Mouse (Mus musculus) mesoderm, embryonic 11.5 days (tissue): ENCODE data around the gene Fkbp5.
"Not testable (repeated sequence)": the region's sequence is repeated elsewhere in the genome, so short reads cannot be mapped to it uniquely, and the experiment has no call there.

Experiments
- DNase-seq: peaks from one replicate; pipeline ENCODE4 v3.0.0-alpha.2; 2012; ENCODE audit warnings: low read depth, low spot score

Fkbp5 gene

DNA sequence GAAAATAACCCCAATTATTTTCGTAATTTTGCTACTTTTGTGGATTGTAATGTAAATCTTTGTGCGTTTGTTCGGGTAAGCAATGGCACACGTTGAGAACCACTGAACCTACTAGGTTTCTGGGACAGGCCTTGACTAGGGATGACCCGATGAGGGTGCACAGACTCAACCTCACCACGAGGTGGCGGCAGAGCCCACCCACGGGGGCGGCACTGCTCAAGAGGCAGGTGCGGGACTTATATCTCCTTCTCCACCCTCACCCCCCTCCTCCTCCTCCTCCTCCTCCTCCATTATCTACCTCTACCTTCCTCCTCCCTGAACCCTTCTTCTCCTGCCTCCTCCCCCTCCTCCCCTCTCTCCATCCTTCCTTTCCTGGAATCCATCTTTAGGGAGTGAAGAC is 143.5 kb downstream of the Fkbp5 start:
- DNase-seq: peak; percentile 59

DNA sequence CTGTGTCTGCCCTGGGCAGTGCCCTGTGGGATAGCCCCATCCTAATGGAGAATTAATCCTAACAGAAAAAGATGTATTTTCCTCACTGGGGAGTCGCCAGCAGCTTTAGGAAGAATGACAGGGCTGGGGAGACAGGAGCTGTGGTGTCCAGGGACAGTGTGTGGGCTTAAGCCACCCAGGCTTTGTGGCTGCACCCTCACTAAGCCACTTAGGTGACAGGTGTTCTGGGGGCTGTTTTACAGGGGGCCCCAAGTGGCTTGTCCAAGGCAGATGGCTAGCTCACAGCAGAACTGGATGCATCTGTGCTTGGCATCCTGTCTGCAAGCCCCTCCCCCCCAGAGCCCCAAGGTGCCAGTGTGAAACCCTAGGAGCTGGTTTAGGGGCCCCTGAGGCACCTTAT is 145.4 kb downstream of the Fkbp5 start:
- DNase-seq: no peak

DNA sequence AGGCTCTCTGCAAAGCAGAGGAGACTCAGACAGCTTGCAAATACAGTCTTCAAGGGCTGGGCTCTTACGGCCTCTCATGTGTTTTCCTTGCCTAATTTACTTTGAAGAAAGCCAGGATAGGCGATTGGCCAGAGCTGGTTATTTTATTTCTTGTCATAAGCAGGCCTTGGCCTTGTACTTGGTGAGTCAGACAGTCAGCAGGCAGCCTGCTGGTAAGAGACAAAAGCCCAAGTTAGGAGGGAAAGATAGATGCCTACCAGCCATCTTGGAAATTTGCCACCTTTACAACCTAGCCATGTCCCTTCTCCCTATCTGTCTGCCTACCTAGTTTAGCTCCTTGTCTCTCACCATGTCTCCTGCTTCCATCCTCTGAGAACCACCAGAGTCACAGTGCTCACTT is 146.0 kb downstream of the Fkbp5 start:
- no peak for DNase-seq

DNA sequence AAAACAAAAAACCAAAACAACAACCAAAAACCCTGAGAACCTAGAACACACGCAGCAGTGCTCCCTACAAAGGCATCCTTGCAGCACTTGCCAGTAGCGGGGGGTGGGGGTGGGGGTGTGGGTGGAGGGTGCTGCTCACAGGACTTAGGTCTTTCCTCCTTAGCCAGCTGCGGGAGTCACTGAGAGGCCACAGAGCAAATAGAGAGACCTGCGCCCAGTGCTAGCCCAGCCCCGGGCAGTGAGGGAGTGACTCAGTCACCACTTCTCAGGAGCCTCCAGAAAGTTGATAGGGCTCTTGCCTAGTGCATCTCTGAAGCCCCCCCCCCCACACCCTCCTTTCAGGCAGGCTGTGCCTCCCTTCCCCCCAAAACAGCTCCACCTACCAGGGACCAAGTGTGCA is 148.3 kb downstream of the Fkbp5 start:
- DNase-seq: no peak

DNA sequence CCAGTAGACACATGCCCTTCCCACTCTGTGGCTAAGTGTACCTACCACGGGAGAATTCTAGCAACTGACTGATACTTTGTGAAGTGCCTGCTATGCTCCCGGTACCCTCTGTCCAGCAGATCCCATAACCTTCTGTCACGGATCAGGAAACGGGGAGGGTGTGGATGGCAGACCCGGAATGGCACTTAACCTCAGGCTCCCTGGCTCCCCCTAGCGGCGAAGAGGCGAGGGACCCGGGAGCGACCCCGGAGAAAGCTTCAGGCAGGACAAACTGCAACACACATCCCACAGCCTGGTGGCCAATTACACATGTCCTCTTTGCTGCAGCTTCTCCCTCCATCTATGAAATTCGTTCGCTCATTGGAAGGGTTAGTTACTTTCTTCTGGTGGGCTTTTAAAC is 148.9 kb downstream of the Fkbp5 start:
- peak; percentile 82 for DNase-seq

DNA sequence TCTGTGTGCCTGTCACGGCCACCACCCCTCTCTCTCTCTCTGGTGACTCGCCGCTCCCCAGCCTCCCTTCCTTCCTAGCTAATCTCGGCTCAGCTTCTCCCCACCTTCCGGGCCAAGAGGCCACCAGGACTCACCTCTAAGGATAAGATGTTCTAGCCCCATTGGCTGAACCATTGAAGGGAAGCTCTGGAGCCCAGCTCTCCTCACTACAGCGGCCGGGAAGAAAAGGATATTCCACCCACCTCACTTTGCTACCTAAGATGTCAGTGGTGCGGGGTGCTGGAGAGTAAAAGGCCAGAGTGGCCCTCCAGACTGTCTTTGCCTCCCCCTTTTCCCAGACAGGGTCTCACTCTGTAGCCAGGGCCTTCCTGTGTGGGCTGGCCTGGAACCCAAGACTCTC is 152.2 kb downstream of the Fkbp5 start, which contains the start of gene Tulp1:
Gene Tulp1, minus strand, starts transcription at position 101 of the 400 bp plus-strand sequence.
- no peak for DNase-seq

DNA sequence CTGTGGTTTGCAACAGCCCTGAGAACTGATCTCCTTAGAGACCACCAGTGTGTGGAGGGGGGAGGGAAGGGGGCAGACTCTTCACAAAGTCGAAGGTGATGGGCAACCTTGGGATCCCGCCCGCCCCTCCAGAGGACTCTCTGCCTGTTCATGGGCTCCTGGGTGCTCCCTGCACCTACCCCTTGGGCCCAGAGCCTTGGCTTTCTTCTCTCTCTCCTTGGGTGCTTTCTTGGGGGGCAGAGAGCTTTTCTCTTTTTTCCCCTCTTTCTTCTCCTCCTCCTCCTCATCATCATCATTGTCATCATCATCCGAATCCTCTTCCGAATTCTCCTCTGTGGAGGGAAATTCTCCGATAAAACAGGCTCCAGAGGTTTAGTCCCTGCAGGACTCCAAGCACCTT is 153.8 kb downstream of the Fkbp5 start:
- no peak for DNase-seq

DNA sequence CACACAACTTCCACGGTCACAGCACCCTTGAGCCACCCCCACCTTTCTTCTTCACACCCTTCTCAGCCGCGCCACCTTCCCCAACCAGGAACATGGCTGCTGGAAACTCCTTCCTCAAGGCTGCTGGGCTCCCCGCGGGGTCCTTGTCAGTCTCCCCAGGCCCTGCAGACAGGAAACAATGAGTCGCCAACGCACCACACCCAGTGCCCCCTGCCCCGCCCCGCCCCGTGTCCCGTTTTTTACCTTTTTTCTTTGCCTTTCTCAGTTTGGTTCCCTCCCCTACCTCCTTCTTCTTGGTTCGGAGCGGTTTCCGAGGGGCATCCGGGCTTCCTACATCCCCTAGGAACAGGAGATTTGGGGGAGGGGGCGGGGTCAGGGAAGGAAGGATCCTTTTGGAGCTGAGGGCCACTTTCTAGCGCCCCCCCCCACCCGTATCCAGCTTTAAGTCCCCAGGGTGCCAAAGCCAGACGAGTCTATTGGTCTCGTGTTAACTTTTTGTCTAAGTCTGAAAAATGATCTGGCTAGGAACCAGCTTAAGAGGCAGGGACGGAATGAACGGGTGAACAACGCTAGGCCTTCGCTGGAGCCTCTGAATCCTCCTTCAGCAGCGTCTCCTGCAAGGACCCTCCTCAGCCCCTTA is 154.6 kb downstream of the Fkbp5 start:
- no peak for DNase-seq

DNA sequence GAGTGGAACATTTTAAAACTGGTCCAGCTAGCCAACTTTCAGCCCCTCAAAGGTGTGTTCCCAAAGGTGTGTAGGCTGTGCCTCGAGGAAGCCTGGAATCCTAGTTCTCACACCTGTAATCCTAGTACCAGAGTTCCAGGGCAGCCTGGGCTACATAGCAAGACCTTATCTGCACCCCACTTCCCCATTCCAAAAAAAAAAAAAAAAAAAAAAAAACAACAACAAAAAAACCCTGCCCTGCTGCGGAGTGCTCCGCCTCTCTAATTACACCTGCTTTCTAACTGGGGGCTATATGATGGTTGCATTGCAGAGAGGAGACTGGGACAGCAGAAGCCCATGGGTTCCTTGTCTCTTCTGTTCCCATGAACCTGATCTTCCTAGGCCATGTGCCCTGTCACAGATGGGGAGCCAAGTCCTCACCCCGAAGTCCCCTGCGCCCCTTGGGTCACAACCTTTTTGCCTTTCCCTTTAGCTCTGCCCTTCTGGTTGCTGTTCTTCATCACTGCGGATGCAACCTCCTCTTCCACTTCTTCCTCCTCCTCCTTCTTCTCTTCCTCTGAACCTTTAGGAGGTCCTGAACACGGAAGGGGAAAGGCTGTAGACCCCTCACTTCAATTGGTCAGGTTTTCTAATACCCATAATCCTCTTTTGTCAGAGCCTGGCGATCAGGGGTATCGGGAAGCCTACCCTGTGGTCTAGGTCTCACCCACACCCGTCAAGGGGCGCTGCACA is 155.2 kb downstream of the Fkbp5 start:
- no peak for DNase-seq

DNA sequence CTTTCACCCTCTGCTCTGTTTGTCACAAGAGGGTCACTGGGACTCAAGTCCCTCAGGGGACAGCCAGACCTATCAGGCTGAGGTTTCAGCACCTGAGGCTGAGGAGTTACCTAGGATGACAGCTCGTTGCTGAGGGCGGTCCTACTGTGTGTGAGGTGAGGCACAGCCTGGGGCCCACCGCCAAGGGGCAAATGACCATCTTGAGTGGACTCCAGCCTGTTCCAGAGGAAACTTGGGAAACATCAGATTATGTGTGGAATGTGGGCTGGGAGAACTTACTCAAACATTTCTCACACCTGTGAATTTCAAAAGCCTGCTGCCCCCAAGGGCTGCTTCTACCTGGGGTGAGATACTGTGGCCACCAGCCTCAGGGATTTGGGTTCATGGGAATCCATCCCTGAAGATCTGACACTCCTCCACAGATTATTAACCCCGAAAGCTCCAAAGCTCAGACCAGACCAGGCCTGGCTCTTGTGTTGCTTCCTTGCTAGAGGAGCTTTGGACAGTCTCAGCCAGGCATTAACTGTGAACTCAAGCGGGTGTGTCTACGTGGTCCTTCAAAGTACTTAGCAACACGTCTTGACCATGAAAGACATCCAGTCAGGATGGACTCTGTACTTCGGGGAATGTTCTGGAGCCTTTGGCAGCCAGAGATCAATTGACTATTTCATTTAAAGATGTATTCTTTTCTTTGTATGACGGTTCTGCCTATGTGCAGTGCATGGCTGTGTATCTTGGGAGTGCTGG is 156.6 kb downstream of the Fkbp5 start:
- no peak for DNase-seq

DNA sequence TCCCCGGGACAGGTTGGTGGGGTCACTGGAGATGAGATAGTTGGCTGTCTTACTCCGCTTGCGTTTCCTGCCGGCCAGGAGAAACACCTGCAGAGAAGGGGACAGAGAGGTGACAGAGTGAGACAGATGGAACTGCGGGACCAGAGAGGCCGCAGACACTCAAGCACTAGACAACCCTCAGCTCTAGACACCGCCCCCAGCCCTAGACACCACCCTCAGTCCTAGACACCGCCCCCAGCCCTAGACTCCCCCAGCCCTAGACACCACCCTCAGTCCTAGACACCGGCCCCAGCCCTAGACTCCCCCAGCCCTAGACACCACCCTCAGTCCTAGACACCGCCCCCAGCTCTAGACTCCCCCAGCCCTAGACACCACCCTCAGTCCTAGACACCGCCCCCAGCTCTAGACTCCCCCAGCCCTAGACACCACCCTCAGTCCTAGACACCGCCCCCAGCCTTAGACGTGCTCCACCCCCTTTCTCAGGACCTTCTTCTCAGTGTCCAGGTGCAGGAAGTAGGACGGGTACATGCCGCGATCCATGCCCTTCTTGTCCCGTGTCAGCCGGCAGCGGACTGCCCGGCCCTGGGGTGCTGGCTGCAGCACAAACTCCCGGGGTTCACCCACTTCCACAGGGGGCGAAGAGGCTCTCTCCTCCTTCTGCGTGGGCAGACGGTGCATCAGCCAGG is 158.6 kb downstream of the Fkbp5 start:
- DNase-seq: not testable (repeated sequence)

DNA sequence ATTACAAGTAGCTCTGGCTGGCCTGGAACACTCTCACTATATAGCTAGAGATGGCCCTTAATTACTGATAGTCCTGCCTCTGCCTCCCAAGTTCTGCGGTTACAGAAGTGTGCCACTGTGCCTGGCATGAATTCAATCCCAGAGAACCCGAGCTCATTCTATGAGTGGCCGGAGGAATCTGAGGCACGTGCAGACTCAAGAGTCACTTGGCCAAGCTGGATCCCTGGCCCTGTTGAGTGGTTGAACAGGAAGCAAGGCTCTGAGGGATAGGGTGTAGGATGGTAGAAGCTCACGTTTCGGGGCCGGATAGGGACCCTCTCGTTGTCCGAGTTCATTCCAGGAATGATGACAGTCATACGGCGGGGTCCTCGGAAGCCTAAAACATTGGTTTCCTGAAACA is 161.5 kb downstream of the Fkbp5 start:
- DNase-seq: no peak

DNA sequence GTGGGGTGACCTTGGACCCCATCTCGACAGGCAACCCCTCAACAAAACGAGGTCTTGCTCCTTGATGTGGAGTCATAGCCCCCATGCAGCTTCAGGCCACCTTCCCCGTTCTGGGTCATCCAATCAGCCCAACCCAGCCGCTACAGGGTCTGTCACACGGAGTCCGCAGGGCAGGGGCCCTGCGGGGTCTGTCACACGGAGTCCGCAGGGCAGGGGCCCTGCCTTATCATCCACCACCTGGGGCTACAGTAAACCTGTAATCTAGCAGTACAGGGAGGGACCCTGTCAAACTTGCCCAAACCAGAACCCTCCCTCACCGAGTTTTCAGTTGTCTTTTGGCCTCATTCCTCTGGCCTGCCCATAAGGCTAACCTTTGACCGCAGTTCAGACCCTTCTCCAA is 165.3 kb downstream of the Fkbp5 start:
- DNase-seq: no peak

DNA sequence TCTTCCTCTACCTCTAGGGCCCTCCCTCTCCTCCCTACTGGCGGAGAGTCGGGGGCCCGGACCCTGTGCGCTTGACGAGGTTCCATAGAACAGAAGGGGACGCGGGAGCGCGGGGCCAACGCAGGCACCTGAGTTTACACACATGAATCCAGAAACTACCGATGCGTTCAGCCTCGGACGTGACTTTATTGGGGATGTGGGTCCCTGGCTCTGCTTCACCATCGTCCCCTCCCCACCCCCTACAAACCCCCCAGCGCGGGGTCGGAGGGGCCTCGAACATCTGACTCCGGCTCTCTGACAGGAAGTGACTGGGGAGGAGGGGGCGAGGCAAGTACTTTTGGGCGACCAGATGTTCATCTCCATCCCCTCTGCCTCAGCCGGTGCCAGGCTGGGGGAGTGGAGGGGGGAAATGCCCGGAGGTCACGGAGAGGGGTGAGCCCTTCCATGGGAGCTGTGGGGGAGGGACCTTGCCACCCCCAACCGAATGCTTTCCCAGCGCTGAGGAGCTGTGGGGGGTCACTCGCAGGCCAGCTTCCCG is 165.9 kb downstream of the Fkbp5 start:
- DNase-seq: no peak

DNA sequence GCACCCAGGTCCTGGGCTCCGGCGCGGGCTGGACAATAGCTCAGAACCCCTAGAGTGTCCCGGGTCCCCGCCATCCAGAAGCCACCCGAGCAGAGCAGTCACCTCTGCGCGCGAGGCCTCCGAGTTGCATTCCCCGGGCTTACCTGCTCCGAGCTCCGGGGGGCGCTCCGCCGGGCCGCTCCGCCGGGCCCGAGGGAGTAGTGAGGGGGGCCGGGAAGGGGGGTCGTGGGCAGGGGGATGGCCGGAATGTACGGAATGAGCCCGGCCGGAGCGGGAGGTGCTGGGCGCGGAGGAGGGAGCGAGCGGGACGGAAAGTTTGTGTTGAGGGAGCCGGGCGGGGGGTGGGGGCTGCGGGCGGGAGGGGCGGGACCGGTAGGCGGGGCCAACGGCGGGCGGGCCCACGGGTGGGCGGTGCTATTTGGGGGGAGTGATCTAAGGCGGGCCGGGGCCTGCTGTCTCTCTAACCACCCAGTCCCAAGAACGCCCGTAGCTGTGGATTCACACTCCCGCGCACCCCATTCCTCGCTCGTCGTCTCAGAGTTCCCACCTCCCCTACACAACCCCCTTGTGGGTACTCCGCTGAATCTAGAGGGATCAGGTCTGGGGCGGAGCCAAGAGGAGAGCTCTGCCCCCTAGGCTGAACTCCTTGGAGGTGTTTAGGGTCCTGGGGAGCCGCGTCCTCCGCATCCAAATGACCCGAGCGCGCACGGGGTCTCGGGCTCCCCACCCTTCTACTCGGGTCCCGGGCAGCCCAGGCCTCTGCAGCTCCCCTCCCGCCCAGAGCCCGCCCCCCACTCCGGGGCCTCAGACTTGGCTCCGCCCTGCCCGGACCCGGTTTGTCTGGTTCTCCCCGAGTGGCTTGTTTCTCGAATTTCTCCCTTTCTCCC is 166.6 kb downstream of the Fkbp5 start, which contains the start of gene Tead3:
Gene Tead3, minus strand, starts transcription at position 352 of the 887 bp plus-strand sequence.
- DNase-seq: peak; percentile 81

DNA sequence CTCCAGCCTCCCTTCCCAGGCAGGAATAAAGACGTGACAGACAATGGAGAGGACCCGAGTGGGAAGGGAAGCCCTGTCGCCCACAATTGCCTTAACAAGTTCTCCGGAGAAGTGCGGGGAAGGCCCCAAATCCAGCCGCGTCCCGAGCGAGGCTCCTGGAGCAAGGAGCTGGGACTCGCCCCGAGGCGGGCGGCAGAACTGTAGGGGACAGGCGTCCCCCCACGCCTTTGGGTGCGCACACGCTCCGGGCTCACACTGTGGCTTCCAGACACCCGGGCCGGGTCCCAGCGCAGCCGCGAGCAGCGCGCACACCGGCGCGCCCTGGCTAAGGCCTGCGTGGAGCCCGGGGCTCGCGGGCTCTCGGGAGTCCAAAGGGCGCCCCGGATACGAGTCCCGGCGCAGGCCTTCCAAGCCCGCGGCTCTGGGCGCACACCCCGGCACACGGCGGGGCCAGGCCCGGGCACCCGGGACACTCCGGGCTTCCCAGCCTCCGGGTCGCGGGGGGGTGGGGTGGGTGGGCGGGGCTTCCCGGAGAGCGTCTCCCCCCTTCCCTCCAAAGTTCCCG is 167.3 kb downstream of the Fkbp5 start:
- DNase-seq: no peak

DNA sequence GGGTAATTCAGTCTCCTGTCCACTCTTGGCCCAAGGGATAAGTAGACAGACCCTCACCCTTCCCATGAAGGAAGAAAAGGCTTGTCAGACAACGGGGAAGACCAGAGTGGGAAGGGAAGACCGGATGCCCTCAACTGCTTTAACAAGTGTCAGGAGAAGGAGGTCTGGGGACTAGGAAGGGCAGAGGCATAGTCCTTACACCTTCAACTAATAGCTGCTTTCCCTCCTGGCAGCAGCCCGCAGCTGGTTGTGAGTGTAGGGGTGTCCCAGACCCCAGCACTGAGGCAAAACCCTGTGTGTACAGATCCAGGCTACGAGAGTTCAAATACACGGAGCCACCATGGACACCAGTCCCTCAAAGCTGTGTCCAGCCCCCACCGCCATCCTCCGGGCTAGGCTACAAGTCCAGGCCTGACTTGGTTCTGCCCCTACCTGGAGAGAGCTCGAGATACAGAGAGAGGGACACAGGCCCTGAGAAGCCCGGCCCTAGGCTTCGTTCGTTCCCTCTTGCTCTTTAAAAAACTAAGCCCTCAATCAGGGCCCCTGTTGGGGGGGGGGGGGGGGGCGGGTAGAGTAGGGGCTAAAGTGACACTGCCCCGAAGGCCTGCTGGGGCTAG is 168.0 kb downstream of the Fkbp5 start:
- DNase-seq: no peak
